Mouse (Mus musculus): ENCODE data around the gene Fip1l1. TPM values are rescaled to one million over a fixed set of nuclear protein-coding genes. Genes with fewer than 3 reads are reported as not detected.

Fip1l1 gene
- total and polyA plus RNA-seq, 3 experiments: 40.4 to 113 (median 68.3) TPM

DNA sequence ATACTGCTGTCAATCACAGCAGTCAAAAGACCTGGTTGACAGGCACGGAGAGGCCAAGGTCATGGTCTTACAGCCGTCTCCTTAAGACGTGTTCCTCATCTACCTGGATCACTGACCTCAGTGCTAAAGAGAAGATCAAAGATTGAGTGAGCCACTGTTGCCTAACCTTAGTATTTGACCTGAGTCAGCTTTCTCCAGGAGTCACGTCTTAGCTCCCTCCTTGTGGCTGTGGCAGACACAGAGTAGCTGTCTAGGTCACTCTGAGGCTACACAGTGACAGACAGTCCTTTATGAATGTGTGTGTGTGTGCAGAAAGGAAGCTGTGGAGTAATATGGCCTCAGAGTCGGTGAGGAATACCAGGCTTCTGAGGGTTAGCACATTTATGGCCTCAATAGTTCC is 89.1 kb downstream of the Fip1l1 start:
- no peaks in the 10 kb centered on the region for H3K79me2 ChIP-seq (ENCODE audit: control insufficient read depth, insufficient read depth, low read length, poor library complexity)
- H3K4me3 ChIP-seq (ENCODE audit: control insufficient read depth in 1 of 2, insufficient read depth in 1 of 2, low read depth in 2 of 2, low read length in 2 of 2): no peak overlapping the region
- H3K9me3 ChIP-seq (replicated peaks; ENCODE audit: insufficient read depth, low read length): no peaks in the 10 kb centered on the region
- no peak for TF ChIP-seq NRF1 (IDR thresholded peaks at IDR 0.05; ENCODE audit: insufficient read depth, low read depth, low read length, poor library complexity, severe bottlenecking)
- TF ChIP-seq ZC3H11A (IDR thresholded peaks at IDR 0.05; ENCODE audit: low read depth, low read length): no peak
- no peak for TF ChIP-seq MYB (IDR thresholded peaks at IDR 0.05; ENCODE audit: low read depth, low read length)
- TF ChIP-seq CTCF (IDR thresholded peaks at IDR 0.05 in 2 of 3, conservative IDR thresholded peaks at IDR 0.05 in 1 of 3; ENCODE audit: control insufficient read depth in 1 of 3, insufficient read depth in 1 of 3, low read depth in 2 of 3, low read length in 3 of 3, poor library complexity in 1 of 3, severe bottlenecking in 1 of 3): no peak
- TF ChIP-seq HCFC1 (IDR thresholded peaks at IDR 0.05; ENCODE audit: low read depth, low read length): no peak
- no peak for TF ChIP-seq RAD21 (IDR thresholded peaks at IDR 0.05; ENCODE audit: low read depth, low read length)
- no peak for TF ChIP-seq ZNF384 (IDR thresholded peaks at IDR 0.05; ENCODE audit: low read depth, low read length)
- TF ChIP-seq BHLHE40 (IDR thresholded peaks at IDR 0.05; ENCODE audit: borderline replicate concordance, low read depth, low read length): no peak
- H3K9ac ChIP-seq (ENCODE audit: control insufficient read depth, low read depth, low read length, poor library complexity, severe bottlenecking): no peak overlapping the region
- H3K27me3 ChIP-seq (ENCODE audit: control insufficient read depth in 1 of 2, insufficient read depth in 2 of 2, low read length in 2 of 2): peaks cover 15 to 16% of the 10 kb centered on the region in 2 experiments
- no peak for DNase-seq (ENCODE audit: low read depth, low spot score)
- H3K27ac ChIP-seq (ENCODE audit: control insufficient read depth, low read depth, low read length): no peak overlapping the region
- no peaks in the 10 kb centered on the region for H3K4me1 ChIP-seq (ENCODE audit: control insufficient read depth in 1 of 2, insufficient read depth in 2 of 2, low read length in 2 of 2)
- no peaks in the 10 kb centered on the region for H3K36me3 ChIP-seq (ENCODE audit: control insufficient read depth in 1 of 2, insufficient read depth in 2 of 2, low read length in 2 of 2)

DNA sequence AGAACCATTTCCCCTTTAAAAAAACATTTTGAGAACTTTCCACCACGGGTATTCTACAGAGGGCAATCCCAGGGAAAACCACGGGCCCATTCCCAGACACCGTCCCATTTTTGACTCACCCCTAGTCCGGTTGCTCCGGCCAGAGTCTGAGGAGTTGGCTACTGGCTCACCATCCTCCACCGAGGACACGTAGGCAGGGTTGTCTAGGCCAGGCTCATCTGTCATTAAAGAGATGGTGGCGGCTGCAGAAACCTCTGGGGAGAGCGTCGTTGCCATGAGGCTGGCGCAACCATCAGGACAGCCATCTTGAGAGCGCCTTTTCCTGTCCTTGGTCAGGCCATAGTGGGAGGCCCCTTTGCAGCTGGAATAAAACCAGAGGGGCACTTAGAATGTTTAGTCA is 92.8 kb downstream of the Fip1l1 start:
- no peaks in the 10 kb centered on the region for H3K9me3 ChIP-seq (replicated peaks; ENCODE audit: insufficient read depth, low read length)
- peaks cover 18 to 24% of the 10 kb centered on the region in 2 experiments for H3K27me3 ChIP-seq (ENCODE audit: control insufficient read depth in 1 of 2, insufficient read depth in 2 of 2, low read length in 2 of 2)
- H3K9ac ChIP-seq (ENCODE audit: control insufficient read depth, low read depth, low read length, poor library complexity, severe bottlenecking): no peak overlapping the region
- H3K79me2 ChIP-seq (ENCODE audit: control insufficient read depth, insufficient read depth, low read length, poor library complexity): no peaks in the 10 kb centered on the region
- no peak for DNase-seq (ENCODE audit: low read depth, low spot score)
- no peak overlapping the region for H3K27ac ChIP-seq (ENCODE audit: control insufficient read depth, low read depth, low read length)
- no peaks in the 10 kb centered on the region for H3K4me1 ChIP-seq (ENCODE audit: control insufficient read depth in 1 of 2, insufficient read depth in 2 of 2, low read length in 2 of 2)
- no peak for TF ChIP-seq ELF1 (IDR thresholded peaks at IDR 0.05; ENCODE audit: low read depth, low read length)
- TF ChIP-seq TBP (IDR thresholded peaks at IDR 0.05; ENCODE audit: low read depth, low read length): no peak
- TF ChIP-seq BHLHE40 (IDR thresholded peaks at IDR 0.05; ENCODE audit: borderline replicate concordance, low read depth, low read length): no peak
- TF ChIP-seq POLR2AphosphoS2 (IDR thresholded peaks at IDR 0.05; ENCODE audit: low read length): no peak
- TF ChIP-seq CTCF (IDR thresholded peaks at IDR 0.05 in 2 of 3, conservative IDR thresholded peaks at IDR 0.05 in 1 of 3; ENCODE audit: control insufficient read depth in 1 of 3, insufficient read depth in 1 of 3, low read depth in 2 of 3, low read length in 3 of 3, poor library complexity in 1 of 3, severe bottlenecking in 1 of 3): no peak
- no peak for TF ChIP-seq ZNF384 (IDR thresholded peaks at IDR 0.05; ENCODE audit: low read depth, low read length)
- no peak for TF ChIP-seq KAT2A (conservative IDR thresholded peaks at IDR 0.05; ENCODE audit: low read depth, low read length)
- no peak for TF ChIP-seq SMC3 (IDR thresholded peaks at IDR 0.05; ENCODE audit: low read depth, low read length)
- no peaks in the 10 kb centered on the region for H3K36me3 ChIP-seq (ENCODE audit: control insufficient read depth in 1 of 2, insufficient read depth in 2 of 2, low read length in 2 of 2)
- no peak overlapping the region for H3K4me3 ChIP-seq (ENCODE audit: control insufficient read depth in 1 of 2, insufficient read depth in 1 of 2, low read depth in 2 of 2, low read length in 2 of 2)

Measured in MEL (cell line).